Mouse (Mus musculus) MEL (cell line): ENCODE measurements around the gene Lpxn.

ENCODE experiments used
- MAX ChIP-seq: IDR thresholded peaks from 2 replicates; pipeline ENCODE4 v1.6.1; 2011; ENCODE audit warnings: low read length, improper control_type of control experiment
- USF1 ChIP-seq: IDR thresholded peaks from 2 replicates; pipeline ENCODE4 v1.6.1; 2014; ENCODE audit warnings: low read depth, mild to moderate bottlenecking, inconsistent platforms, low read length, improper control_type of control experiment, moderate library complexity

DNA sequence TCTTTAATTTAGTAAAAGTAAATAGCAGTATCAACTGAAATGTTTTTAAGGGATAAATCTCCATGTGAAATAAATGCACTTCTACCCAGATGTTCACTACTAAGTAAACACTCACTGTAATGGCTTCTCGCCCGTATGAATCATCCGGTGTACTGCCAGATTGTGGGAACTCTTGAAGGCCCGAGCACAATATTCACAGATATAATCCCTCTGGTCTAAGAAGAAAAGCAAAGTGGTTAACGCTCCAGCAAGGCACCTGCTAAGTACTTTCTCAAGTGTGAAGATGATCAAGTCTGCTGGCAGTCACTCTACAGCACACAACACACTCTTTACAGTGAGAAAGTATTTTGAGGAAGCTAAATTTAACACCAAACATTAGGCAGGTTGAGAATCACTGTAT lies 25.1 kb upstream of the Lpxn start:
- TF ChIP-seq USF1, result no peak
- no peak for TF ChIP-seq MAX
